Mouse (Mus musculus): ENCODE measurements around the gene Trdmt1. TPM values are rescaled to one million over a fixed set of nuclear protein-coding genes. Genes with fewer than 3 reads are reported as not detected.

The Trdmt1 gene
- total RNA-seq, 1 experiment = 7.4 TPM

DNA sequence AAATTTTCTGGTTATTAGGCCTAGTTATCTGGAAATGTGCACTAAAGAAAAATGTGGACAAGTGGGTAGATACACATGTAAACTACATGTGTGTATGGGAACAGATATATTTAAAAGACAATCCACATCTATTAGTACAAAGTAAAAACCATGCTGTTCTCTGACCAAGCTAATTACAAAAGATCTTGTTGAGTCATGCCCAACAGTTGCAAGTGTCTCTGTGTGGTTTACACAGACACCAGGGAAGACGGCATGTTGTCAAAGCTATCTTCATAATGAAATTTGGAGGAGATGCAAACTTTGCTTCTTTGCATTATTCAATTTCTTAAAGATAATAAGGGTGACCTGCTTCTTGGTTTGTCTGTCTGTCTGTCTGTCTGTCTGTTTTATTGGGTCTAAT, 4.6 kb downstream of the Trdmt1 start:
- no peaks in the 10 kb centered on the region for H3K36me3 ChIP-seq (ENCODE audit: control insufficient read depth, insufficient read depth, low read length, poor library complexity, severe bottlenecking)
- no peak overlapping the region for H3K27ac ChIP-seq (ENCODE audit: insufficient read depth, low read depth, low read length, poor library complexity, severe bottlenecking)
- in situ Hi-C loops (cut with MboI; ENCODE audit: low sequenced_read_pairs in 2 of 2, unreplicated experiment in 2 of 2) = no loop called here
- H3K4me3 ChIP-seq (ENCODE audit: insufficient read depth in 1 of 2, low read depth in 1 of 2, low read length in 2 of 2, poor library complexity in 1 of 2, severe bottlenecking in 1 of 2) = no peak overlapping the region
- no peak for DNase-seq (ENCODE audit: low read depth, low spot score)
- H3K9ac ChIP-seq (ENCODE audit: insufficient read depth, low read depth, low read length, poor library complexity, severe bottlenecking) = no peak overlapping the region
- H3K9me3 ChIP-seq (ENCODE audit: control insufficient read depth, insufficient read depth, low read depth, low read length) = no peaks in the 10 kb centered on the region
- no peaks in the 10 kb centered on the region for H3K4me1 ChIP-seq (ENCODE audit: control insufficient read depth in 2 of 2, insufficient read depth in 2 of 2, low read length in 2 of 2, poor library complexity in 1 of 2)
- TF ChIP-seq CHD2 (IDR thresholded peaks at IDR 0.05; ENCODE audit: low read depth, low read length) (no peak), ZC3H11A (IDR thresholded peaks at IDR 0.05; ENCODE audit: borderline replicate concordance, low read depth, low read length) (no peak), MAFK (IDR thresholded peaks at IDR 0.05; ENCODE audit: insufficient read depth, low read depth, low read length) (no peak), ZNF384 (IDR thresholded peaks at IDR 0.05; ENCODE audit: low read depth, low read length) (no peak), HCFC1 (IDR thresholded peaks at IDR 0.05; ENCODE audit: borderline replicate concordance, insufficient read depth, low read length) (no peak)

DNA sequence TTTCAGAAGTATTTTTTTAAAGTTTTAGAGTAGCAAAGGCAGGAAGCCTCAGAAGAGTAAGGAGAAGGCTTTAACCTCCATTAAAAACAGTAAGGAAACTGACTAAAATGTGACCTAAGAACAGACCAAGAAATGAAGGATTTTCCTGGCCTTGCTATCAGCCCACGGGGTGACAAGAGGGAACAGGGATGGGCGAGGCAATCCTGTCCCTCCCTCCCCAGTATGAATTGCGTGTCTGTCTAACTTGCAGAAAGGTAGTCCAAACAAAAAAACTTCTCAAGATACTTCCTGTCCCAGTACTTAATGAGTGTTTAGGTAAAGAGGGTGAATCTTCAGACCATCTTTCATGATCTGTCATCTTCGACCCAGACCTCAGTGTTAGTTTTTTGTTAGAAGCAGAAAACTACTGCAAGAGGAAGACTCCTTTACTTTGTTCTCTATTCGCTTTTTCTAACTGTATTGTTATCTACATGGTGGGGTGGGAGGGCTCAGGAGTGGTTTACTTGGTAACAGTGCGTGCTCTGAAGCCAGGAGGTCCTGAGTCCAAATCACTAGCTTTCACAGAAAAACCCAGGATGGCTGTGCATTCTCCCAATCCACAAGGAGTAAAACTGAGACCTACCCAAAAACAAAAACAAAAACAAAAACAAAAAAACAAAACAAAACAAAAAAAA, 5.6 kb downstream of the Trdmt1 start:
- Histone ChIP-seq H3K9me3 (ENCODE audit: control insufficient read depth, insufficient read depth, low read depth, low read length) (no peaks in the 10 kb centered on the region), H3K9ac (ENCODE audit: insufficient read depth, low read depth, low read length, poor library complexity, severe bottlenecking) (no peak overlapping the region), H3K36me3 (ENCODE audit: control insufficient read depth, insufficient read depth, low read length, poor library complexity, severe bottlenecking) (no peaks in the 10 kb centered on the region), H3K27ac (ENCODE audit: insufficient read depth, low read depth, low read length, poor library complexity, severe bottlenecking) (no peak overlapping the region), H3K4me1 (ENCODE audit: control insufficient read depth in 2 of 2, insufficient read depth in 2 of 2, low read length in 2 of 2, poor library complexity in 1 of 2) (no peaks in the 10 kb centered on the region), H3K4me3 (ENCODE audit: insufficient read depth in 1 of 2, low read depth in 1 of 2, low read length in 2 of 2, poor library complexity in 1 of 2, severe bottlenecking in 1 of 2) (no peak overlapping the region)
- TF ChIP-seq MAFK (IDR thresholded peaks at IDR 0.05; ENCODE audit: insufficient read depth, low read depth, low read length) (no peak), ZNF384 (IDR thresholded peaks at IDR 0.05; ENCODE audit: low read depth, low read length) (no peak), HCFC1 (IDR thresholded peaks at IDR 0.05; ENCODE audit: borderline replicate concordance, insufficient read depth, low read length) (no peak), CHD2 (IDR thresholded peaks at IDR 0.05; ENCODE audit: low read depth, low read length) (no peak), ZC3H11A (IDR thresholded peaks at IDR 0.05; ENCODE audit: borderline replicate concordance, low read depth, low read length) (no peak)
- DNase-seq (ENCODE audit: low read depth, low spot score) = no peak
- in situ Hi-C loops (cut with MboI; ENCODE audit: low sequenced_read_pairs in 2 of 2, unreplicated experiment in 2 of 2) = no loop called here

- Histone ChIP-seq H3K4me1 (ENCODE audit: control insufficient read depth in 2 of 2, insufficient read depth in 2 of 2, low read length in 2 of 2, poor library complexity in 1 of 2) (no peaks in the 10 kb centered on the region), H3K4me3 (ENCODE audit: insufficient read depth in 1 of 2, low read depth in 1 of 2, low read length in 2 of 2, poor library complexity in 1 of 2, severe bottlenecking in 1 of 2) (no peak overlapping the region), H3K36me3 (ENCODE audit: control insufficient read depth, insufficient read depth, low read length, poor library complexity, severe bottlenecking) (no peaks in the 10 kb centered on the region), H3K9me3 (ENCODE audit: control insufficient read depth, insufficient read depth, low read depth, low read length) (no peaks in the 10 kb centered on the region), H3K9ac (ENCODE audit: insufficient read depth, low read depth, low read length, poor library complexity, severe bottlenecking) (no peak overlapping the region), H3K27ac (ENCODE audit: insufficient read depth, low read depth, low read length, poor library complexity, severe bottlenecking) (no peak overlapping the region)
- in situ Hi-C loops (cut with MboI; ENCODE audit: low sequenced_read_pairs in 2 of 2, unreplicated experiment in 2 of 2) = no loop called here
- TF ChIP-seq MAFK (IDR thresholded peaks at IDR 0.05; ENCODE audit: insufficient read depth, low read depth, low read length) = no peak
- no peak for TF ChIP-seq HCFC1 (IDR thresholded peaks at IDR 0.05; ENCODE audit: borderline replicate concordance, insufficient read depth, low read length)
- no peak for TF ChIP-seq ZNF384 (IDR thresholded peaks at IDR 0.05; ENCODE audit: low read depth, low read length)
- no peak for TF ChIP-seq ZC3H11A (IDR thresholded peaks at IDR 0.05; ENCODE audit: borderline replicate concordance, low read depth, low read length)
- no peak for TF ChIP-seq CHD2 (IDR thresholded peaks at IDR 0.05; ENCODE audit: low read depth, low read length)
- no peak for DNase-seq (ENCODE audit: low read depth, low spot score)
These were observed 6.2 kb downstream of the Trdmt1 start for GRCm38 (mm10) chr2:13538258-13538657.

DNA sequence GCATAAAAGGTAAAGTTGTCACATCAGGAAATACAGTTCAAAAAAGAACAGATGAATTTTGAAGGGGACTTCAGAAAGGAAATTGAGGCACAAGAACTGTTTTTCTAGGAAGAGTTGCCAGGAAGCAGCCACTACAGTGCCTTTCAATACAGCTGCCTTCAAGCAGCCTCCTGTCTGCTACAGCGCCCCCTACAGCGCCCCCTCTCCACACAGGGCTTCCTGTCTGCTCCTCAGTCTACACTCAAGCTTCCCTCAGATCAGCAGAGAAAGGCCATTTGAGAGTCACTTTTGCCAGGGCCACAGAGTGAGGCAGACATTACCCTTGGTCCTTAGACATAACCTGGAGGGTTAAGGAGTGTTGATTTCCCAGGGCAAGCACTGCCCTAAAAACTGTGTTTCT, 6.7 kb downstream of the Trdmt1 start:
- TF ChIP-seq ZNF384 (IDR thresholded peaks at IDR 0.05; ENCODE audit: low read depth, low read length) (no peak), ZC3H11A (IDR thresholded peaks at IDR 0.05; ENCODE audit: borderline replicate concordance, low read depth, low read length) (no peak), MAFK (IDR thresholded peaks at IDR 0.05; ENCODE audit: insufficient read depth, low read depth, low read length) (no peak), CHD2 (IDR thresholded peaks at IDR 0.05; ENCODE audit: low read depth, low read length) (no peak), HCFC1 (IDR thresholded peaks at IDR 0.05; ENCODE audit: borderline replicate concordance, insufficient read depth, low read length) (no peak)
- no peak overlapping the region for H3K27ac ChIP-seq (ENCODE audit: insufficient read depth, low read depth, low read length, poor library complexity, severe bottlenecking)
- H3K4me3 ChIP-seq (ENCODE audit: insufficient read depth in 1 of 2, low read depth in 1 of 2, low read length in 2 of 2, poor library complexity in 1 of 2, severe bottlenecking in 1 of 2) = no peak overlapping the region
- no peaks in the 10 kb centered on the region for H3K9me3 ChIP-seq (ENCODE audit: control insufficient read depth, insufficient read depth, low read depth, low read length)
- H3K4me1 ChIP-seq (ENCODE audit: control insufficient read depth in 2 of 2, insufficient read depth in 2 of 2, low read length in 2 of 2, poor library complexity in 1 of 2) = no peaks in the 10 kb centered on the region
- H3K9ac ChIP-seq (ENCODE audit: insufficient read depth, low read depth, low read length, poor library complexity, severe bottlenecking) = no peak overlapping the region
- no peaks in the 10 kb centered on the region for H3K36me3 ChIP-seq (ENCODE audit: control insufficient read depth, insufficient read depth, low read length, poor library complexity, severe bottlenecking)
- DNase-seq (ENCODE audit: low read depth, low spot score) = peak; percentile 29
- in situ Hi-C loops (cut with MboI; ENCODE audit: low sequenced_read_pairs in 2 of 2, unreplicated experiment in 2 of 2) = no loop called here
